Mouse (Mus musculus) heart, embryonic 13.5 days (tissue): ENCODE data around the gene Zdhhc21. TPM values are rescaled to one million over a fixed set of nuclear protein-coding genes. Genes with fewer than 3 reads are reported as not detected.

Experiments
- ATAC-seq: fragments of 200-750 bp; cut with Nextera tagmentation; 2 replicates; pipeline ENCODE4 v1.8.0; 2017; ENCODE audit warnings: moderate TSS enrichment; ENCODE audit not compliant: insufficient number of reproducible peaks, low FRiP score, low TSS enrichment; ENCODE audit errors: extremely low read depth
- H3K27ac ChIP-seq: fragments of 300-500 bp; sonication (generic); replicated peaks from 2 replicates; pipeline ENCODE4 v1.5.1; 2015; ENCODE audit warnings: moderate library complexity, mild to moderate bottlenecking, inconsistent platforms
- H3K27me3 ChIP-seq: fragments of 300-500 bp; sonication (generic); replicated peaks from 2 replicates; pipeline ENCODE4 v1.6.1; 2015; ENCODE audit warnings: mild to moderate bottlenecking, inconsistent platforms
- H3K36me3 ChIP-seq: fragments of 300-500 bp; sonication (generic); 2 replicates; pipeline ENCODE4 v1.6.1; 2015; ENCODE audit warnings: mild to moderate bottlenecking, inconsistent platforms
- H3K4me1 ChIP-seq: fragments of 300-500 bp; sonication (generic); 2 replicates; pipeline ENCODE4 v1.6.1; 2015; ENCODE audit warnings: inconsistent platforms
- H3K4me2 ChIP-seq: fragments of 300-500 bp; sonication (generic); 2 replicates; pipeline ENCODE4 v1.6.1; 2015; ENCODE audit warnings: inconsistent platforms, mild to moderate bottlenecking, moderate library complexity
- H3K4me3 ChIP-seq: fragments of 300-500 bp; sonication (generic); 2 replicates; pipeline ENCODE4 v1.5.1; 2015; ENCODE audit warnings: moderate library complexity, mild to moderate bottlenecking, inconsistent platforms
- H3K9ac ChIP-seq: fragments of 300-500 bp; sonication (generic); 2 replicates; pipeline ENCODE4 v1.6.1; 2015; ENCODE audit warnings: inconsistent platforms, mild to moderate bottlenecking, moderate library complexity
- H3K9me3 ChIP-seq: fragments of 300-500 bp; sonication (generic); 2 replicates; pipeline ENCODE4 v1.6.1; 2016; ENCODE audit warnings: inconsistent platforms
- WGBS: fragments of 180-500 bp; shearing (Covaris S2); methylation state at CpG from one replicate; pipeline ENCODE4 v1.1.7; 2015; ENCODE audit warnings: mixed read lengths; 5-methylcytosine and 5-hydroxymethylcytosine counted together
- polyA plus RNA-seq: library from polyadenylated mRNA; unstranded; fragments of >200 nt; fragmentation: Nextera tagmentation; extraction: Ambion mirVana; gene quantifications from 2 replicates; pipeline ENCODE4 v1.2.1, GENCODE M21; 2015

Gene Zdhhc21
- polyA plus RNA-seq, 1 experiment from 2014 or later: 8.5 TPM

DNA sequence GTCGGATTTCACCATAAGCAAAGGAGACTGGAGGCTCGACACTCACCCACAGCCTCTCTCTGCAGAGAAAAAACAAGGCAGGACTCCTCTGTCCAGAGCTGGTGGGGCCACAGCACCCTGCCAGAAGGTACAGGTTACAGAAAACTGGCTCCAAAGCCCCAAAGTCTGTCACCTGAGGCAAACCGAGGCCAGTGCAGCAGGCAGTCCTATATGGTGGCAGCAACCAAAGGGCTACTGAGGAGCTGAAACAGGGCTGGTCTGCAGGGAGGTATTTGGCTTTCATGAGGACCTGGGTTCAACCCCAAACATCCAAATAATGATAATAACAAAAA, 103.5 kb downstream of the Zdhhc21 start:
- WGBS: 36% methylated on average over 3 of the region's 3 CpGs
- Histone ChIP-seq H3K4me1 (no peaks in the 10 kb centered on the region), H3K4me2 (no peak overlapping the region), H3K27me3 (no peaks in the 10 kb centered on the region), H3K27ac (no peak overlapping the region), H3K9me3 (no peaks in the 10 kb centered on the region), H3K9ac (no peak overlapping the region), H3K36me3 (no peaks in the 10 kb centered on the region), H3K4me3 (no peak overlapping the region)
- no peak for ATAC-seq

DNA sequence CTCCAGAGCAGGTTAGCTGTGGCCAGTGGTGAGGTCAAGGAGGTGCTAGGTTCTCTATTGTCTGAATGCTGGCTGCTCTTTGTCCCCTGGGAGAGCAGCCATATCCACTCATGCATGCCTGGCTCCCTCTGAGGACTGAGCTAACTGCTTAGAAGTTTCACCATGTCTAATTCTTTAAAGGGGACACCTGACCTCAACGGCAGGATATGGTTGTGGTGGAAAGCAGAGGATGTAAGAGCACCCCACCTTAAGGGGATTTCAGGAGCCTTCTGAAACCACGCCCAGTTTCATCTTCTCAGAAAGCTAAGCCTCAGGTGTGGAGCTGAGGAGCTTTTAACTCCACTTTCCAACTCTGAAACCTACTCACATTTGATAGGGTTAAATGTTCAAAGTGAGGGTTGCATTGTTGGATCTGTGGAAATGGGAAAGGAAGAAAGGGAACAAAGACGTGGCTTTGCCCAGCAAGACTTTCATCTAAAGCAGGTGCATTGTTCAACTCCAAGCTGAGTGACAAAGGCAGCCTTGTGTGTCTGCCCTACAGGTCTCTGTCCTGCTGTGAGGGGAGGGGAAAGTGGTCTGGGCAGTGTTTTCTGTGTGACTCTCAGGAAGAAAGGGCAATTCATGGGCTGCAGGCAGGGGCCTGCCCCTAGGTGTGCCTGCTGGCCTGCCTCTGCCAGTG, 104.0 kb downstream of the Zdhhc21 start:
- Histone ChIP-seq H3K4me1 (no peaks in the 10 kb centered on the region), H3K9ac (no peak overlapping the region), H3K9me3 (peaks cover 4% of the 10 kb centered on the region; the same call in 1 of the 2 replicates), H3K4me3 (no peak overlapping the region), H3K4me2 (no peak overlapping the region), H3K27me3 (no peaks in the 10 kb centered on the region), H3K27ac (no peak overlapping the region), H3K36me3 (no peaks in the 10 kb centered on the region)
- ATAC-seq: no peak
- 60% methylated on average over 3 of the region's 3 CpGs for WGBS

Other genes starting within 250 kb of the Zdhhc21 start
- 53.0 and 57.9 TPM in 2 replicates for gene Nfib, start 154.2 kb downstream of the Zdhhc21 start, polyA plus RNA-seq
- gene Cer1, start 25.2 kb upstream of the Zdhhc21 start, polyA plus RNA-seq: 0.11 and 0.32 TPM in 2 replicates
- gene Frem1, start 192.4 kb upstream of the Zdhhc21 start, polyA plus RNA-seq: 4.9 and 5.3 TPM in 2 replicates